ENCODE assay signal across 8 mouse cellular contexts in genomic region chr7:75308457-75309312, GRCm38 (mm10). TPM values are rescaled to one million over a fixed set of nuclear protein-coding genes. Genes with fewer than 3 reads are reported as not detected.
DNase-seq lines count a peak whose midpoint lies in the region; ATAC-seq and TF ChIP-seq lines count a peak whose summit lies in the region.

Gene Sv2b (minus strand): TSS chr7:75309262.

- H3K9me3 ChIP-seq in hindbrain, embryonic 12.5 days (replicated peaks) = no peaks in the 10 kb centered on the region
- no peaks in the 10 kb centered on the region for H3K9me3 ChIP-seq in limb, embryonic 14.5 days (ENCODE audit: control insufficient read depth, low read length)
- no peaks in the 10 kb centered on the region for H3K9me3 ChIP-seq in neural tube, embryonic 15.5 days (replicated peaks)

- H3K9ac ChIP-seq in hindbrain, embryonic 12.5 days = peak within 1 kb of the TSS; percentile 57
- peak within 1 kb of the TSS; percentile 44 for H3K9ac ChIP-seq in limb, embryonic 14.5 days (ENCODE audit: low read depth, low read length, severe bottlenecking)
- H3K9ac ChIP-seq in neural tube, embryonic 15.5 days (replicated peaks) = peak within 1 kb of the TSS; percentile 49

- DNase-seq in kidney, adult 2 months = no peak
- no peak for DNase-seq in kidney, adult 8-10 months
- peak; percentile 60 for DNase-seq in ZHBTc4 (ENCODE audit: low read depth, low spot score)
- DNase-seq in embryo, embryonic 11 days = peak; percentile 55
- DNase-seq in limb, embryonic 14.5 days (ENCODE audit: low spot score) = peak; percentile 40
- no peak for DNase-seq in ovary, postnatal 14 days (ENCODE audit: low spot score)

- no peak within 1 kb of the TSS for H3K27ac ChIP-seq in kidney, adult 2 months (ENCODE audit: insufficient read depth, low read depth, low read length)
- no peak within 1 kb of the TSS for H3K27ac ChIP-seq in hindbrain, embryonic 12.5 days
- H3K27ac ChIP-seq in limb, embryonic 14.5 days (replicated peaks; ENCODE audit: low read depth, low read length) = no peak within 1 kb of the TSS
- peak within 1 kb of the TSS; percentile 52 for H3K27ac ChIP-seq in neural tube, embryonic 15.5 days (replicated peaks)

- H3K4me1 ChIP-seq in kidney, adult 2 months (ENCODE audit: control insufficient read depth, insufficient read depth, low read length) = no peaks in the 10 kb centered on the region
- H3K4me1 ChIP-seq in hindbrain, embryonic 12.5 days = peaks cover 10% of the 10 kb centered on the region; the same call in 1 of the 2 replicates
- H3K4me1 ChIP-seq in limb, embryonic 14.5 days (ENCODE audit: control insufficient read depth, insufficient read depth, low read length) = peaks cover 16% of the 10 kb centered on the region
- peaks cover 19% of the 10 kb centered on the region for H3K4me1 ChIP-seq in neural tube, embryonic 15.5 days

- H3K27me3 ChIP-seq in kidney, adult 2 months (replicated peaks; ENCODE audit: control insufficient read depth, insufficient read depth, low read length) = peaks cover 3% of the 10 kb centered on the region; the same call in 1 of the 2 replicates
- peaks cover 44% of the 10 kb centered on the region for H3K27me3 ChIP-seq in hindbrain, embryonic 12.5 days
- H3K27me3 ChIP-seq in limb, embryonic 14.5 days (ENCODE audit: control insufficient read depth, insufficient read depth, low read length) = peaks cover 27% of the 10 kb centered on the region
- peaks cover 13% of the 10 kb centered on the region for H3K27me3 ChIP-seq in neural tube, embryonic 15.5 days (replicated peaks)

- TF ChIP-seq POLR2A in kidney, adult 2 months (IDR thresholded peaks at IDR 0.05; ENCODE audit: low read depth, low read length) = no peak
- no peak for TF ChIP-seq POLR2A in limb, embryonic 14.5 days (IDR thresholded peaks at IDR 0.05; ENCODE audit: borderline replicate concordance, extremely low read depth, insufficient read depth, insufficient read length)

- H3K36me3 ChIP-seq in kidney, adult 2 months (ENCODE audit: control insufficient read depth, insufficient read depth, low read length) = no peaks in the 10 kb centered on the region
- no peaks in the 10 kb centered on the region for H3K36me3 ChIP-seq in hindbrain, embryonic 12.5 days
- H3K36me3 ChIP-seq in limb, embryonic 14.5 days (ENCODE audit: control insufficient read depth, insufficient read depth, low read length) = no peaks in the 10 kb centered on the region
- no peaks in the 10 kb centered on the region for H3K36me3 ChIP-seq in neural tube, embryonic 15.5 days

- peak within 1 kb of the TSS; percentile 98 for H3K4me2 ChIP-seq in hindbrain, embryonic 12.5 days (replicated peaks)
- H3K4me2 ChIP-seq in limb, embryonic 14.5 days (replicated peaks; ENCODE audit: low read depth, low read length, severe bottlenecking) = peak within 1 kb of the TSS; percentile 93
- peak within 1 kb of the TSS; percentile 97 for H3K4me2 ChIP-seq in neural tube, embryonic 15.5 days

- 3% methylated on average over 46 of the region's 46 CpGs for WGBS in kidney, adult 2 months
- WGBS in hindbrain, embryonic 12.5 days = 1% methylated on average over 44 of the region's 46 CpGs
- WGBS in limb, embryonic 14.5 days = under 1% methylated on average over 45 of the region's 46 CpGs
- WGBS in neural tube, embryonic 15.5 days = under 1% methylated on average over 46 of the region's 46 CpGs

- ATAC-seq in hindbrain, embryonic 12.5 days (ENCODE audit: low FRiP score) = peak; percentile 60; the same call in 1 of the 2 replicates
- ATAC-seq in limb, embryonic 14.5 days (ENCODE audit: low FRiP score, low read depth) = no peak
- ATAC-seq in neural tube, embryonic 15.5 days (ENCODE audit: low FRiP score) = peak; percentile 68; the same call in 1 of the 2 replicates

- H3K4me3 ChIP-seq in kidney, adult 2 months (ENCODE audit: insufficient read depth, low read depth, low read length) = peak within 1 kb of the TSS; percentile 19; the same call in 1 of the 2 replicates
- peak within 1 kb of the TSS; percentile 48 for H3K4me3 ChIP-seq in hindbrain, embryonic 12.5 days
- H3K4me3 ChIP-seq in limb, embryonic 14.5 days (replicated peaks; ENCODE audit: low read length) = peak within 1 kb of the TSS; percentile 45
- H3K4me3 ChIP-seq in neural tube, embryonic 15.5 days (replicated peaks) = peak within 1 kb of the TSS; percentile 55

- no peak for TF ChIP-seq CTCF in kidney, adult 2 months (conservative IDR thresholded peaks at IDR 0.05; ENCODE audit: insufficient read depth, insufficient read length, low read depth, low read length)

RNA-seq across cellular contexts. Expression of gene Sv2b, which starts in this region (rescaled TPM):
- not detected in 2 replicates for polyA plus RNA-seq in kidney, adult 2 months (2012; rRNA removed)
- polyA plus RNA-seq in hindbrain, embryonic 12.5 days (2016; fragmentation: Nextera tagmentation; extraction: Ambion mirVana) = 2.6 and 2.9 TPM in 2 replicates
- 1.1 and 1.2 TPM in 2 replicates for polyA plus RNA-seq in limb, embryonic 14.5 days (2012; rRNA removed)
- 2.1 and 2.5 TPM in 2 replicates for polyA plus RNA-seq in limb, embryonic 14.5 days (2014; fragmentation: Nextera tagmentation; extraction: Ambion mirVana)
- polyA plus RNA-seq in neural tube, embryonic 15.5 days (2015; fragmentation: Nextera tagmentation; extraction: Ambion mirVana) = 17.9 and 20.2 TPM in 2 replicates

Comparison
In these comparisons a context has a peak if more than half of its experiments do, and no peak if none do; other contexts are left out.
1. DNase-seq: peak in ZHBTc4 (single experiment), embryo, embryonic 11 days (single experiment) and limb, embryonic 14.5 days (single experiment); none in kidney, adult 2 months (single experiment), kidney, adult 8-10 months (0 of 2) and ovary, postnatal 14 days (single experiment).
2. Peak in every context shown above with its lines, with median percentiles within 50 percentile points of each other: H3K4me3 ChIP-seq, H3K4me2 ChIP-seq and H3K9ac ChIP-seq.